Mouse (Mus musculus) thymus, adult 2 months (tissue): ENCODE data around the gene Gm20605. TPM values are rescaled to one million over a fixed set of nuclear protein-coding genes. Genes with fewer than 3 reads are reported as not detected.

ENCODE experiments used
- DNase-seq: peaks from one replicate; pipeline ENCODE4 v3.0.0; 2021
- H3K27ac ChIP-seq: fragments of 200-500 bp; 2 replicates; pipeline ENCODE4 v1.5.1; 2012; ENCODE audit warnings: low read length, control low read depth; ENCODE audit not compliant: control insufficient read depth, insufficient read depth
- H3K27me3 ChIP-seq: fragments of 200-500 bp; 2 replicates; pipeline ENCODE4 v1.6.1; 2012; ENCODE audit warnings: mild to moderate bottlenecking, low read length, moderate library complexity, mixed read lengths; ENCODE audit not compliant: control insufficient read depth, insufficient read depth
- H3K36me3 ChIP-seq: fragments of 200-500 bp; 2 replicates; pipeline ENCODE4 v1.6.1; 2012; ENCODE audit warnings: mild to moderate bottlenecking, low read length, moderate library complexity; ENCODE audit not compliant: control insufficient read depth, insufficient read depth
- H3K4me1 ChIP-seq: fragments of 200-500 bp; replicated peaks from 2 replicates; pipeline ENCODE4 v1.6.1; 2012; ENCODE audit warnings: low read length; ENCODE audit not compliant: control insufficient read depth, insufficient read depth
- H3K4me3 ChIP-seq: fragments of 200-500 bp; 2 replicates; pipeline ENCODE4 v1.5.1; 2012; ENCODE audit warnings: mild to moderate bottlenecking, low read length, control low read depth, moderate library complexity; ENCODE audit not compliant: control insufficient read depth, insufficient read depth
- CTCF ChIP-seq: fragments of 200-500 bp; IDR thresholded peaks from 2 replicates; pipeline ENCODE4 v1.5.1; 2012; ENCODE audit warnings: mild to moderate bottlenecking, control low read depth, low read length, moderate library complexity, borderline replicate concordance; ENCODE audit not compliant: control insufficient read depth, poor library complexity, insufficient read depth; ENCODE audit errors: extremely low read depth
- POLR2A ChIP-seq: fragments of 200-500 bp; IDR thresholded peaks from 2 replicates; pipeline ENCODE4 v1.6.1; 2012; ENCODE audit warnings: mild to moderate bottlenecking, low read length, control low read depth, moderate library complexity; ENCODE audit not compliant: control insufficient read depth, poor library complexity, insufficient read depth; ENCODE audit errors: extremely low read depth
- WGBS: fragments of 180-500 bp; shearing (Covaris S2); methylation state at CpG from one replicate; pipeline ENCODE4 v1.1.7; 2018; 5-methylcytosine and 5-hydroxymethylcytosine counted together
- polyA plus RNA-seq: library from polyadenylated mRNA; depleted of rRNA; stranded (reverse); fragments of >200 nt; gene quantifications from 2 replicates; pipeline ENCODE4 v1.2.3, GENCODE M21; 2012

Gene Gm20605
- polyA plus RNA-seq, 1 experiment, result 149 TPM

DNA sequence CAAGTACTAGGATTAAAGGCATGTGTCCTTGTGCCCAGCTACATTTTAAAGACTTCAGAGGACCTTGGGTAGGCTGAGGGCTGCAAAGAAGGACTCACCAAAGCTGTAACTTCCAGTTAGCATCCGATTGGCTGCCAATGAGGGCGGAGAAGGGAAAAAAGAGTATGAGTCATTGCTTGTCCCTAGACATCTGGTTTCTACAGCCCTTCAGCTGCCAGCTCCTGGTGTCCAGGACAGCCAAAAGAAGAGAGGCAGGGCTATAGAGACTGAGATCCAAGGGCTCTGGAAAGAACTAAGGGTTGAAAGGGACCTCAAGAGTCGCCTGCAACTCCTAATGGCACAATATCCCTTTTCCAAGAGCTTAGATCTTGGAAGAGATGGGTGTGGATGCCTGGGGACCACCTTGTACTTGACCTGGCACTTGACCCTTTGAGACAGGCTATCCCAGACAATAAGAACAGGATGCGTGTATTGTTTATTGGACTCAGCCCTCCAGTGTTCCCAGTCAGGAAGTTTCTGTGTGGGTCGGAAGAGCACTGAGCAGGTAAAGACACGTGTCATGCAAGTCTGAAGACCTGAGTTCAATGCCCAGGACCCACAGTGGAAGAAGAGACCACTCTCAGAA, 31.2 kb downstream of the Gm20605 start:
- no peak overlapping the region for H3K4me3 ChIP-seq
- 93% methylated on average over 6 of the region's 6 CpGs for WGBS
- DNase-seq, result no peak
- no peak overlapping the region for H3K27ac ChIP-seq
- 0 out of 2 replicates have a peak, but pooled peaks cover 5% of the 10 kb centered on the region for H3K4me1 ChIP-seq
- peaks cover 82% of the 10 kb centered on the region for H3K36me3 ChIP-seq
- TF ChIP-seq POLR2A, result no peak
- H3K27me3 ChIP-seq, result no peaks in the 10 kb centered on the region

DNA sequence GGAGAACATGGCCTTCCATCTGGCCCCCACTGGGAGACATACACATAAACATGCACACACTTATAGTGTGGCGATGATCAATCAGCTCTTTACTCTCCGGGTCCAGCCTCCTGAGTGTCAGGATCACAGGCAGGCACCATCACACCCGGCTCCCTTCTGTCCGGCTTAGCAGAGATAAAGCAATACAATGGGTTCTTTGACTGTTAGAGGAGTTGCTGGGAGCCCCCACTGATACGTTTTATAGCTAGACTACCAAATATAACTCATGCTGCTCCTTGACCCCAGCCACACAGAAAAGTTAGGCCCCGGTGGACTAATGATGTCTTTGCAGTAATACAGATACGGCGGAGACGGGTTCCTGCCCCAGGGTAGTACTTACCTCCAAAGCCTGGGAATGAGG, 34.1 kb downstream of the Gm20605 start:
- TF ChIP-seq CTCF (no peak), POLR2A (no peak)
- no peak overlapping the region for H3K27ac ChIP-seq
- no peak for DNase-seq
- no peaks in the 10 kb centered on the region for H3K4me1 ChIP-seq
- WGBS, result 99% methylated on average over 9 of the region's 9 CpGs
- H3K36me3 ChIP-seq, result peaks cover 94% of the 10 kb centered on the region
- no peak overlapping the region for H3K4me3 ChIP-seq
- H3K27me3 ChIP-seq, result no peaks in the 10 kb centered on the region

DNA sequence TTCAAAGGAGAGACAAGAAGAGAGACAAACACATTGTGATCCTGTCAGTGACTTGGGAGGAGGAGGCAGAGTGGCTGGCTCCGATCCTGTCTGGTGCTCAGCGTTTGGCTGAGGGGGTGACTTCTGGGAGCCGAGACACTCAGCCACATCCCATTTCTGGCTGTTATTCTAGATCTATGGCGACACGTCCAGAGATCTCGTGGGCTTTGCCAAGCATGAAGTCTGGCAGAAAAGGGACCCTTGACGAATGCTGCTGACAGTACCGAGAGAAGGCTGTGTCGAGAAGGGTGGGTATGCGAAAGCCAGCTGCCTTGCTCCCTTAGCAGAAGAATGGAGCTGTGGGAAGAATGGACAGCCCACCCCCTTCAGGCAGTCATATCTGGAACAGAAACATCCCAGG, 40.0 kb downstream of the Gm20605 start:
- H3K27me3 ChIP-seq, result no peaks in the 10 kb centered on the region
- DNase-seq, result no peak
- peaks cover 16% of the 10 kb centered on the region for H3K4me1 ChIP-seq
- no peak for TF ChIP-seq POLR2A
- no peak for TF ChIP-seq CTCF
- 95% methylated on average over 10 of the region's 10 CpGs for WGBS
- peaks cover 44% of the 10 kb centered on the region for H3K36me3 ChIP-seq
- H3K27ac ChIP-seq, result no peak overlapping the region
- H3K4me3 ChIP-seq, result no peak overlapping the region

DNA sequence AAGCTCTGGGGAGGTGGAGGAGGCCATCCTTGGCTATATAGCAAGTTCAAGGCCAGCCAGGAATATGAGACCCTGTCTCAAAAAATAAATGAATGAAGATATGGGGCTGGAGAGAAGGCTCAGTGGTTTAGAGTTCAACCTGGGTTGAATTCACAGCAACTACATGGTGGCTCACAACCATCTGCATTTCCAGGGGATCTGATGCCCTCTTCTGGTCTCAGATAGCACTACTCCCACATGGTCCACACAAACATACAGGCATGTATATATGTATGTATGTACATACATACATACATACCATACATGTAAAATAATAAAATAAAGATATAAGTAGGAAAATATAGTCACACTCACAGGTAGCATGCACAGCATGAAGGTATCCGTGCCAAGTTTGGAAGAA, 41.3 kb downstream of the Gm20605 start:
- H3K27me3 ChIP-seq, result no peaks in the 10 kb centered on the region
- H3K27ac ChIP-seq, result no peak overlapping the region
- TF ChIP-seq POLR2A (no peak), CTCF (no peak)
- peaks cover 16% of the 10 kb centered on the region for H3K4me1 ChIP-seq
- no peak overlapping the region for H3K4me3 ChIP-seq
- peaks cover 33% of the 10 kb centered on the region for H3K36me3 ChIP-seq
- peak; percentile 47 for DNase-seq
- WGBS, result 89% methylated on average over 1 of the region's 1 CpGs

DNA sequence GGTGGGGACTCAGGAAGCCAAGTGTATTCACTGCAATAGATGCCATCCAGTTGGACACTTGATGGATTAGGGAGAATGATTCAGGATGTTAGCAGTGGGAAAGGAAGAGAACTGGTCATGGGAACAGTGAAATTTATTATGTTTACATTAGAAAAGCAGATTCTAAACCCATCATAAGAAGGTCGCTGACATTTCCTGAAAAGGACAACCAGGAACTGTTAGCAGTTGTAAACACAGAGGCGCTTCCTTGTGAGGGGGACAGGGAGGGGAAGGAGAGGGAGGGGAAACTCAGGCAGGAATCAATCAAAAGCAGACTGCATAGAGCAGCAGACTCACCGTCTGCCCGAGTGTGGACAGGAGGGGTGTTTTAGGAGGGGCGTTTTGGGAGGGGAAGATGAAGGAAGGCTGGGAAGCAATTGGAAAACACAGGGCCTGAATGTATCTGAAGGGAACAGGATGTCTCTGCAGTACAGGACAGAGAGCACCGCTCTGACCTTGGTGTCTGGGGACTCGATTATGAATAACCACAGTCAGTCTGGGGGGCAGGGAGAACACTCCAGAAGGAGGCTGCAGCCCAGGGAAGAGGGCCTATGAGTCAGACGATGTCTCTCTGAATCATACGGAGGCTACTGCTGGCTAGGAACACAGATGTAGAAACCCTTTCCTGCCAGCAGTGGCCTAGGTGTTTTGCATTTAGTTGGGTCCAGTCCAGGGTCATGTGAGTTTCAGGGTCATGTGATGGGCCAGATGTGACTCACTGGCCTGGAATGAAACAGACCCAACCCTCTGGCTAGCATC, 42.7 kb downstream of the Gm20605 start:
- Histone ChIP-seq H3K4me3 (no peak overlapping the region), H3K27me3 (no peaks in the 10 kb centered on the region), H3K27ac (peak overlapping the region; percentile 16; the same call in 1 of the 2 replicates), H3K36me3 (peaks cover 20% of the 10 kb centered on the region), H3K4me1 (peaks cover 16% of the 10 kb centered on the region)
- DNase-seq, result no peak
- 21% methylated on average over 9 of the region's 9 CpGs for WGBS
- TF ChIP-seq CTCF (no peak), POLR2A (no peak)

DNA sequence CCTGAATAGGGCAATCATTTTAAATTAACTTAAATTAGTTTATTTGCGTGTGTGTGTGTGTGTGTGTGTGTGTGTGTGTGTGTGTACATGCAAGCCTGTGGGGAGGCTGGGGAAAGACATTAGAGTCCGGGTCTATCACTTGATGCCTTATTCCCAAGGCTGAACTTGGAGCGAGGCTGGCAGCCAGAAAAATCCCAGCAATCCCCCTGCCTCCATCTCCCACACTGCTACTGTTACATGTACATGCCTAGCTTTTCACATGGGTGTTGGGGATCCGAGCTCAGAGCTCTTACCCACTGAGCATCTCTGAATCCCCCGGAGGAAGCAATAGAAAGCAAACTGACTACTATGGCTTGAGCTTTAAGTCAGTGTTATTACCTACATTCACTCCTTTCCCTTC, 43.4 kb downstream of the Gm20605 start:
- Histone ChIP-seq H3K36me3 (peaks cover 14% of the 10 kb centered on the region), H3K27me3 (no peaks in the 10 kb centered on the region), H3K4me1 (peaks cover 16% of the 10 kb centered on the region), H3K27ac (no peak overlapping the region), H3K4me3 (no peak overlapping the region)
- no peak for DNase-seq
- WGBS, result 96% methylated on average over 5 of the region's 5 CpGs
- TF ChIP-seq POLR2A, result no peak
- TF ChIP-seq CTCF, result no peak

DNA sequence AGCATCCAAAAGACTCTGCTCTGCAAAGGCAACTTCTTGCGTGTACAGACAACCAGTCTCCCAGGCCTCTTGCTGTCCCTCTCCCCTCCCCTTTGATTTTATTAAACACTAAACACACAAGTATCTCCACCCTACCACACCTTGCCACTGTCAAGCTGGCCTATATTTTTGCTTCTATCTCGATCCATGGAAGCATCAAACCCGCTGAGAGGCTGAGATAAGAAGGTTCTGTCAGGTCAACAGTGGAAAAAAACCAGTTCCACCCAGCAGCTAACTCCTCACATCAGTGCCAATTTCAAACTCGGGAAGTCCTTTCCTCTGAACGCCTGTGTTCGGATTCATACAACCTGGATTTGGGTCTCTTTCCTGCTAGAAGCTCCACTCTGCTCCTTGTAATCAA, 44.0 kb downstream of the Gm20605 start:
- Histone ChIP-seq H3K4me3 (no peak overlapping the region), H3K36me3 (peaks cover 15% of the 10 kb centered on the region), H3K27me3 (no peaks in the 10 kb centered on the region), H3K4me1 (peaks cover 16% of the 10 kb centered on the region), H3K27ac (no peak overlapping the region)
- TF ChIP-seq POLR2A (no peak), CTCF (no peak)
- DNase-seq, result no peak
- 96% methylated on average over 6 of the region's 6 CpGs for WGBS
